Mouse (Mus musculus): Measurements from ENCODE around the gene Zfp935.
"Not testable (repeated sequence)": the region's sequence is repeated elsewhere in the genome, so short reads cannot be mapped to it uniquely, and the experiment has no call there.

Gene Zfp935

GRCm38 (mm10) chr13:62558189-62559110 is at the start of gene Zfp935:
Gene Zfp935 (minus strand): TSS chr13:62558511.
- peak; percentile 16 for DNase-seq (ENCODE audit: low read depth)

DNA sequence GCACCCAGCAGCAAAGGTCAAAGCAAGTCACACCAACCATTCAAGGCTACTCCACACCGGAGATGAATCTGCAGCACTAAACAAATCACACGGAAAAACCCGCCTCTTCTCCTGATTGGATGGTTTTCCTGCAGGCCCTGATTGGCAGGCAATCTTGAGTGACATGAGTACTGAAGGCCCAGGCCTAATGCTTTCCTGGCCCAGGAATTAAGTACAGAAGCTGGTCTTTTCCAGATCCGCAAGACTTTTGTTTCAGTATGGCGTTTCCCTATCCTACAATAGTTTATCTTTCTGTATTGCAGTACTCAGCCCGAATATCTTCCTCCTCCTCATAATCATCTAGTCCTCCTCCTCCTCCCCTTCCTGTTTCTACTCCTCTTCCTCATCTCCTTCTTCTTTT is 12.8 kb upstream of the Zfp935 start, which contains the start of gene Zfp934:
Zfp934 (minus strand) TSS at position 101 of the 400 bp plus-strand sequence.
- not testable (repeated sequence) for DNase-seq (ENCODE audit: low read depth)

- DNase-seq (ENCODE audit: low read depth) = not testable (repeated sequence)
Measured at GRCm38 (mm10) chr13:62561696-62562095, 3.4 kb upstream of the Zfp935 start.

DNA sequence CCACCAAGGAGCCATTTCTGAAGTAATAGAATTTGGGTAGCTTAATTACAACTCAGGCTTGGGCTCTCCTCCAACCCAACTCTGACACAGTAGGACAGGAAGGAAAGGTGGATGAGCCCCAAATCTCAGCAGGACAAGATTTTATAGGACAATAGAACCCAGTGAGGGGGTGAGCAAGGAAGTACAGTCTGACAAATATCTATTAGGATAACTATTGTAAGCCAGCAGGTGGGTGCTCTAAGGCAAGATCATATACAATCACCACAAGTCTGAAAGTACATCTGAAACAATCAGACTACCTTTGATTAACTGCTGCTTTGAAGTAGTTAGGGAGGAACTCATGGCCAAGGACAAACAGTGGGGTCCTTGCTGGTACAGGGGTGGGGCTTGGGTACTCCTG is 28.2 kb downstream of the Zfp935 start:
- DNase-seq (ENCODE audit: low read depth) = not testable (repeated sequence)

DNA sequence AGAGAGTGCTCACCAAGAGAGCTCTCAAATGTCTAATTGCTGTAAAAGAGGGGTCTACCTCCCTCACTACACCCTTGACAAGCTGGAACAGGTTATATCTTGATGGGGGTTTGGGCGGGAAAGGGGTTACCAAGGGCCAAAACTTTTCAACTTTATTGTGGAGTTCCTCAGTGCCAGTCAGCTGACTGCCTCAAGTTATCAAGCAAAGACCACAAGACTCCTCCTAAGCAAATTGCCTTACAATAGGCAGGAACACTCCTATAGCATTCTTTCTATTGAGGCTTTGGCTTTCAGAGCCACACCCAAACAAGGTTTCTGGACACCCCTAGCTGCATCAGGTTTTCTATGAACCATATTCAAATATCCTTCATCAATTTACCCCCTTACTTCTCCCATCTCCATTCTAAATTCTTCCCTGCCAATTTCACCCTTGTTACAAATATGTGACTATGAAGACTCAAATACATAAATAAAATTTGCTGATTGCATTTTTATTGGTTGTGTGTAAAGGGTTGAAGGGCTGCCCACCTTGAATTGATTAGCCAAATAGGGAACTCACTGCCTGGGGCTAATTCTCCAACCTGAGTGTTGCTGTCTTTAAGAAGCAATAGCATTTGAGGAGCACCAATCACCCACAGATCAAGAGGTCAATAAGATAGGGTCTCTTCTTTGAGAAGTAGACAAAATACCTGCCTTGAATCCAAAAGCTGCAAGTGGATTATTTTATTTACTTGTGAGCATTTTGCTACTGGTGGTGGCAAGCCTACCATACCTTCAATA is 47.5 kb downstream of the Zfp935 start:
- not testable (repeated sequence) for DNase-seq (ENCODE audit: low read depth)

GRCm38 (mm10) chr13:62472661-62473060 is 85.7 kb downstream of the Zfp935 start:
- not testable (repeated sequence) for DNase-seq (ENCODE audit: low read depth)

GRCm38 (mm10) chr13:62469947-62470346 is 88.4 kb downstream of the Zfp935 start:
- peak; percentile 75 for DNase-seq (ENCODE audit: low read depth)

DNA sequence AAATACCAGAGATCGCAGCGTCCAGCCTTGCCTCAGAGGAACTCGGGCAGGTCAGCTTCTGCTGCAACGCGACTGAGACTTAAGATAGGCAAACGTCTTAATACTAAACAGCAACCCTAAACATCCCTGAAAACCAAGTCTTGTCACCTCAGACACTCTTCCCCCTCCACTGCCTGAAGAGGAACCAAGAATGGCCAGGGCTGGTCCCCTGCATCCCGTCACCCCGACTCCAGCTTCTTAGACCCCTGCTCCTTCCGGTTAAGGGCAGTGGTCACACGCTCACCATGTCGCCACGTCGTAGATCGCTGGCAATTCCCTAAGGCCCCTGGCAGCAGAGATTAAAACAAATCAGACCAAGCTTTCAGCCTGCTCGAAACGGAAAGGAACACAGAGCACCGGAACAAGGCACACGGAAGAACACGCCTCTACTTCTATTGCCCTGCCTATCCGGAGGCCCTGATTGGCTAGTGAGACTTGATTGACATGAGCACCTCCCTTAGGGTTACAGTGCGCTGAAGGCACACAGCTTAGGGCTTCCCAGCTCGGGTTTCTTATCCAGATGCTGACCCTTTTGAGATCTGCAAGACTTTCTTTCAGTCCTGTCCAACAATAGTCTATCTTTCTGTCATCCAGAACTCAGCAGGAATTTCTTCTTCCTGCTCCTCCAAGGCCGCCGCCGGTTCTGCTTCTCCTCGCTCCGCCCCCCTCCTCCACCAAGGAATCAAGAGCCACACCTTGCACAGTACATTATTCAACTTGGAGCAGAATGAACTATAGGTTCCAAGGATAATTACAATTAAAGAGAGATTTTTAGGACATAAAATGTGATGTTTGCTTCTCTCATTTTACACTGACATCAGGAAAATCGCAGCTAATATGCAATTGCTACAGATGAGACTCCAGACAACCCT is 91.6 kb downstream of the Zfp935 start, which contains the start of gene Gm49359:
Gm49359 (minus strand) TSS at position 409 of the 911 bp plus-strand sequence.
- DNase-seq (ENCODE audit: low read depth) = peak; percentile 91
